Mouse (Mus musculus) midbrain, postnatal 0 days (tissue): ENCODE data around the gene Tcp10a. TPM values are rescaled to one million over a fixed set of nuclear protein-coding genes. Genes with fewer than 3 reads are reported as not detected.
"Not testable (repeated sequence)": the region's sequence is repeated elsewhere in the genome, so short reads cannot be mapped to it uniquely, and the experiment has no call there.

ENCODE experiments used
- ATAC-seq: fragments of 200-750 bp; cut with Nextera tagmentation; 2 replicates; pipeline ENCODE4 v1.8.0; 2017; ENCODE audit warnings: moderate number of reproducible peaks, mild to moderate bottlenecking, moderate TSS enrichment, moderate library complexity; ENCODE audit not compliant: low FRiP score
- DNase-seq: peaks from one replicate; pipeline ENCODE4 v3.0.0-alpha.2; 2015; ENCODE audit warnings: low spot score
- H3K27ac ChIP-seq: fragments of 300-500 bp; sonication (generic); 2 replicates; pipeline ENCODE4 v1.5.1; 2014; ENCODE audit warnings: low read depth, mild to moderate bottlenecking, low read length, mixed read lengths
- H3K27me3 ChIP-seq: fragments of 300-500 bp; sonication (generic); 2 replicates; pipeline ENCODE4 v1.6.1; 2014; ENCODE audit warnings: low read length, control low read depth, mixed read lengths; ENCODE audit not compliant: insufficient read depth
- H3K36me3 ChIP-seq: fragments of 300-500 bp; sonication (generic); 2 replicates; pipeline ENCODE4 v1.6.1; 2014; ENCODE audit warnings: low read length, control low read depth, mixed read lengths; ENCODE audit not compliant: insufficient read depth
- H3K4me1 ChIP-seq: fragments of 300-500 bp; sonication (generic); 2 replicates; pipeline ENCODE4 v1.6.1; 2014; ENCODE audit warnings: mild to moderate bottlenecking, control low read depth, antibody characterized with exemption, low read length, mixed read lengths; ENCODE audit not compliant: insufficient read depth
- H3K4me2 ChIP-seq: fragments of 300-500 bp; sonication (generic); 2 replicates; pipeline ENCODE4 v1.6.1; 2014; ENCODE audit warnings: low read depth, mild to moderate bottlenecking, low read length, mixed read lengths; ENCODE audit not compliant: poor library complexity, severe bottlenecking
- H3K4me3 ChIP-seq: fragments of 300-500 bp; sonication (generic); 2 replicates; pipeline ENCODE4 v1.5.1; 2014; ENCODE audit warnings: low read depth, mild to moderate bottlenecking, low read length, moderate library complexity
- H3K9ac ChIP-seq: fragments of 300-500 bp; sonication (generic); replicated peaks from 2 replicates; pipeline ENCODE4 v1.6.1; 2014; ENCODE audit warnings: mild to moderate bottlenecking, low read length, moderate library complexity, mixed read lengths; ENCODE audit not compliant: poor library complexity, severe bottlenecking
- H3K9me3 ChIP-seq: fragments of 300-500 bp; sonication (generic); 2 replicates; pipeline ENCODE4 v1.6.1; 2016; ENCODE audit warnings: low read length, control low read depth
- WGBS: fragments of 180-500 bp; shearing (Covaris S2); extraction: QIAGEN DNeasy Blood & Tissue Kit; methylation state at CpG from one replicate; pipeline ENCODE4 v1.1.7; 2014; 5-methylcytosine and 5-hydroxymethylcytosine counted together
- polyA plus RNA-seq: library from polyadenylated mRNA; unstranded; fragments of >200 nt; fragmentation: Nextera tagmentation; extraction: Ambion mirVana; gene quantifications from 2 replicates; pipeline ENCODE4 v1.2.1, GENCODE M21; 2015
- total RNA-seq: library from RNA; depleted of rRNA; stranded (reverse); fragments of >200 nt; gene quantifications from 2 replicates; pipeline ENCODE4 v1.2.3, GENCODE M21; 2014; rRNA removed

Gene Tcp10a
- total and polyA plus RNA-seq, 2 experiments from 2014 or later, result 0.11 TPM; not detected in 1

DNA sequence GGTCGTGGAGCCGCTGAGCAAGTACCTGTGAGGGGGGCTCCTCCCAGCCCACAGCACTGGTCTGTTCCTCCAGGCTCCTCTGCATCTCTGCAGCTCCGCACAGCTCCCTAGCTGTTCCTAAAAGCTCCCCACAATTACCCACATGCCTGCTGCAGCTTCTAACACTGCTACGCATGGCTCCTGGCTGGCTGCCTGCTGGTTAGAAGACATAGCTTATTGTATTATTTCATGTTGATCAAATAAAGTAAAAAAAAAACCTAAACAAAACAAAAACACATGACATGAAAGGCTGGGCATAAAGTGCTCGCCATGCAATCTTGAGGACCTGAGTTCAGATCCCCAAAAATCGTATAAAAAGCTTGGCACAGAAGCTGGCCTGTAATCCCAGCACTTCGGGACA, 65.5 kb downstream of the Tcp10a start:
- peak; percentile 13 for DNase-seq
- H3K36me3 ChIP-seq, H3K9me3 ChIP-seq, H3K9ac ChIP-seq, H3K27ac ChIP-seq, H3K4me2 ChIP-seq, ATAC-seq, H3K4me1 ChIP-seq, H3K4me3 ChIP-seq, H3K27me3 ChIP-seq: not testable (repeated sequence)
- WGBS, result 52% methylated on average over 7 of the region's 7 CpGs

DNA sequence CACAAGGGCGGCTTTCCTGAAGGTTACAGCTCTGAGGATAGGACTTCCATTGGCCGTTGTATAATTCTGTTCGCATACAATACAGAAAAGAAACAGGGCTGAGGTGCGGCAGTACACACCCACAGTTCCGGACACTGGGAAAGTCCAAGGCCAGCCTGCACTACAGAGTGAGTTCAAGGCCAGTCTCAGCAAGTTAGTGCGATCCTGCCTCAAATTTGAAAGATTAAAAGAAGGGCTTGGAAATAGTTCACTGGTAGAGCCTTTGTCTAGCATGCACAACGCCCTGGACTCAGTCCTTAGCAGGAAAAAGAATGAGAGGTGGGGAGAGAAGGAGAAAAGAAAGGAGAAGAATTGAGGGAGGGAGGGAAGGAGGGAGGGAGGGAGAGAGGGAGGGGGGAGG, 70.7 kb downstream of the Tcp10a start:
- H3K9me3 ChIP-seq, H3K9ac ChIP-seq, H3K27ac ChIP-seq, H3K36me3 ChIP-seq, H3K4me1 ChIP-seq, H3K4me2 ChIP-seq, ATAC-seq, DNase-seq, H3K27me3 ChIP-seq, H3K4me3 ChIP-seq: not testable (repeated sequence)
- 86% methylated on average over 7 of the region's 7 CpGs for WGBS

Other genes with a start within 250 kb of the Tcp10a start
- 33.2 and 34.2 TPM in 2 replicates for gene Rps6ka2, start 154.5 kb upstream of the Tcp10a start, total RNA-seq
- gene Rps6ka2, start 154.5 kb upstream of the Tcp10a start, polyA plus RNA-seq, result 14.7 and 16.8 TPM in 2 replicates
- not detected in 2 replicates for gene Ttll2, start 28.1 kb downstream of the Tcp10a start, total RNA-seq
- gene Ttll2, start 28.1 kb downstream of the Tcp10a start, polyA plus RNA-seq, result not detected in 2 replicates
- gene Gm49630, start 47.3 kb downstream of the Tcp10a start, total RNA-seq, result not detected in 2 replicates
- gene Gm49630, start 47.3 kb downstream of the Tcp10a start, polyA plus RNA-seq, result not detected in 2 replicates
- gene Unc93a2, start 60.8 kb downstream of the Tcp10a start, total RNA-seq, result 0.19 TPM in 1 of 2 replicates, not detected in the other
- gene Unc93a2, start 60.8 kb downstream of the Tcp10a start, polyA plus RNA-seq, result 0.05 TPM in 1 of 2 replicates, not detected in the other